Mouse (Mus musculus) c-Kit-positive CD71-positive TER-119-positive erythroid progenitor cells, embryonic 14.5 days (primary cell): Measurements from ENCODE around the gene Krt83.

Experiments used
- DNase-seq: peaks from one replicate; pipeline ENCODE4 v3.0.0-alpha.2; 2013; ENCODE audit warnings: low spot score

Krt83 gene

GRCm38 (mm10) chr15:101472952-101473528 is 18.3 kb downstream of the Krt83 start, which contains the start of gene Krt86:
Gene Krt86, plus strand, starts transcription at chr15:101473478.
- peak; percentile 24 for DNase-seq

- no peak for DNase-seq
Measured at GRCm38 (mm10) chr15:101469093-101469492, 22.2 kb downstream of the Krt83 start.

- DNase-seq = no peak
Measured at GRCm38 (mm10) chr15:101463651-101464050, 27.7 kb downstream of the Krt83 start, which contains the start of gene Krt81. Gene Krt81, minus strand, starts transcription at chr15:101463751.

GRCm38 (mm10) chr15:101459283-101459682 is 32.0 kb downstream of the Krt83 start:
- DNase-seq = no peak

- DNase-seq = no peak
Measured at GRCm38 (mm10) chr15:101458361-101458930, 32.9 kb downstream of the Krt83 start.

- DNase-seq = no peak
Measured at GRCm38 (mm10) chr15:101455891-101456290, 35.4 kb downstream of the Krt83 start.

- no peak for DNase-seq
Measured at GRCm38 (mm10) chr15:101455292-101455691, 36.0 kb downstream of the Krt83 start.

- no peak for DNase-seq
Measured at GRCm38 (mm10) chr15:101454774-101455173, 36.5 kb downstream of the Krt83 start.

- peak; percentile 20 for DNase-seq
Measured at GRCm38 (mm10) chr15:101453093-101453736, 38.1 kb downstream of the Krt83 start.

- no peak for DNase-seq
Measured at GRCm38 (mm10) chr15:101447444-101447843, 43.9 kb downstream of the Krt83 start, which contains the start of gene Krt88. Gene Krt88, plus strand, starts transcription at chr15:101447744.

GRCm38 (mm10) chr15:101446572-101446971 is 44.7 kb downstream of the Krt83 start:
- no peak for DNase-seq

GRCm38 (mm10) chr15:101440837-101441236 is 50.5 kb downstream of the Krt83 start:
- DNase-seq = no peak

- no peak for DNase-seq
Measured at GRCm38 (mm10) chr15:101438555-101438954, 52.8 kb downstream of the Krt83 start, which contains the start of gene Krt87. Gene Krt87, minus strand, starts transcription at chr15:101438804.

GRCm38 (mm10) chr15:101436611-101437010 is 54.7 kb downstream of the Krt83 start:
- no peak for DNase-seq
